Mouse (Mus musculus) cerebellum, adult (tissue): ENCODE data around the gene C87436.
"Not testable (repeated sequence)": the region's sequence is repeated elsewhere in the genome, so short reads cannot be mapped to it uniquely, and the experiment has no call there.

Source experiments
- ATAC-seq: cut with Nextera tagmentation; 2 replicates; pipeline ENCODE4 v1.9.2; 2017; ENCODE audit warnings: mild to moderate bottlenecking, moderate library complexity, mixed read lengths; ENCODE audit not compliant: insufficient number of reproducible peaks, low FRiP score, low TSS enrichment

C87436 gene

DNA sequence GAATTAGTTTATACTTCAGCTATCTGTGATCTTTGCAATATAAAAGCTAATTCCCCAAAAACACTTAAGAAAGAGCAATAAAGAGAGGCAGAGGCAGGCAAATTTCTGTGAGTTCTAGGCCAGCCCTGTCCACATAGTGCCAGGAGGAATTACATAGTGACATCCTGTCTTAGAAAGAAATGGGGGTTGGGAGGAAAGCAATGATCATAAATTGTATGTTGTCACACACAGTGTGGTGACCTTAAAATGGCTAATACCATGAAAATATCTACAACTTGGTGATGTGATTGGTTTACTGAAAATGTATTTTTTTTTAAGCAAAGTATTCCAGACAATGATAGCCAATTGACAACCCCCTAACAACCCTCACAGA, 41.6 kb downstream of the C87436 start:
- ATAC-seq: no peak

DNA sequence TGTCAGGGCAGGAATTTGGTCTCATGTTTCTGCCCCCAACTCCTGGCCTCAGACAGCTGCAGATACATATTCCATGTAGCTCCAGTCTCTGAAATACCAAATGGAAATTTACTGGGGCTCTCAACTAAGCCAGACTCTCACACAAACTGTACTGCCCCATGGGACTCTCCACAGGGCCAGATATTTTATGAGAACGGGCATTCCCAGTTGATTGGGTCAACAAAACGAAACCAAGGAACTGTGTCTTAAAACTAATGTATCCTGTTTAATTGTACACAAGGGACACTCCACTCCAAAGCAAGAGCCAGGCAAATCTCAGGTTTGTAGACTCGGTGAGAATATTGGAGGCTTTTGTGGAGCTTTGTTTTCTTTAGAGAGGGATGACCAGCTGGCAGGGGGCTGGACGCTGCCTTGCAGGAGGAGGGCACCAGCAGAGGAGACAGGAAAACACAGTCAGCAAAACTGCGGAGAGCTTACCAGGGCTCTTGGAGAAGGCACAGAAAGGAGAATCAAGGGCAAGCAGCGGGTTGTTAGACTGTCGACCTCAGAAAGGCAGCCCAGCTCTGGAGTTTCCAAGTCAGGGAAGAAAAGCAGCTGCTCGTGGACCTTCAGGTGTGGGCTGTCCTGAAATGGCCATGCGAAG, 42.1 kb downstream of the C87436 start:
- peak; percentile 39; the same call in 1 of the 2 replicates for ATAC-seq

DNA sequence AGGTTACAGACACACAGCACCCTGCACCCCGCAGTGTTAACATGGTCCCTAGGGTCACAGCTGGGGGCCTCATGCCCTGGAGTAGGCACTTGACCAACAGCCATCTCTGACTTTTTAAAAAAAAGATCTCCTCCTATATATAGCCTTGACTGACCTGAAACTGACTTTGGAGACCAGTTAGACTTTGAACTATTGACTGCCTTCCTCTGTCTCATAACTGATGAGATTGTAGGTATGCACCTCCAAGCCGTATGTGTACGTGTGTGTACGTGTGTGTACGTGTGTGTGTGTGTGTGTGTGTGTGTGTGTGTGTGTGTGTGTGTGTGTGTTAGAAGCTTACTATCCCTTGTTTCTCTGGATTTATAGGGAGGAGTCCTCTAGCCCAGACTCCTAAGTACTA, 43.7 kb downstream of the C87436 start:
- no peak for ATAC-seq

DNA sequence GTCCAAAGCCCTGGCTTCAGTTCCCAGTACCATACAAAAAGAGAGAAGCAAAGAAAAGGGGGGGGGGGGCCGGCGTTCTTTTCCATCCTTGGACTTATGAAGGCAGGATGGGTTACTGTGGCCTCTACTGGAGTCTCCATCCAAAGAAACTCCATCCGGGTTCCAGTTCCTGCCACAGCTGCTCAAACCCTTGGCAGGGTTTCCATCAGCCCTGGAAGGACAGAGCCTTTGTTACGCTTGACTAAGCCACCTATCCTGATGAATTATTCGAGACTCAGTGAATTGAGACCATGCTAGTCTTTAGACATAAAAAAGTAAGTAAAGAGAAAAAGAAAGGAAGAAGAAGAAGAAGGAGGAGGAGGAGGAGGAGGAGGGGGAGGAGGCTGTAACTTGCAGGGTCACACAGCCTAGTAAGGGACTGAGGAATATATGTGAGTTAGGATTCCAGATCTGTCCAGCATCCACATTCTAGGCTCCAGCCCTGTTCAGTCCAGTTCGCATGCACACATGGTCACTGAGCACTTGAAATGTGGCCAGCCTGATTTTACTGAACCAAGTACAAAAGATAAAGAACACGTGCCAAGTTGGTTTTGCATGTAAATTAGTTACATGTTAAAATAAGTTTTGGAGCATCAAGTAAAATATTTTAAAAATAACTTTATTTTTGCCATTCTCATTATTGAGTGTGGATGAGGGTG, 47.9 kb downstream of the C87436 start:
- ATAC-seq: no peak

DNA sequence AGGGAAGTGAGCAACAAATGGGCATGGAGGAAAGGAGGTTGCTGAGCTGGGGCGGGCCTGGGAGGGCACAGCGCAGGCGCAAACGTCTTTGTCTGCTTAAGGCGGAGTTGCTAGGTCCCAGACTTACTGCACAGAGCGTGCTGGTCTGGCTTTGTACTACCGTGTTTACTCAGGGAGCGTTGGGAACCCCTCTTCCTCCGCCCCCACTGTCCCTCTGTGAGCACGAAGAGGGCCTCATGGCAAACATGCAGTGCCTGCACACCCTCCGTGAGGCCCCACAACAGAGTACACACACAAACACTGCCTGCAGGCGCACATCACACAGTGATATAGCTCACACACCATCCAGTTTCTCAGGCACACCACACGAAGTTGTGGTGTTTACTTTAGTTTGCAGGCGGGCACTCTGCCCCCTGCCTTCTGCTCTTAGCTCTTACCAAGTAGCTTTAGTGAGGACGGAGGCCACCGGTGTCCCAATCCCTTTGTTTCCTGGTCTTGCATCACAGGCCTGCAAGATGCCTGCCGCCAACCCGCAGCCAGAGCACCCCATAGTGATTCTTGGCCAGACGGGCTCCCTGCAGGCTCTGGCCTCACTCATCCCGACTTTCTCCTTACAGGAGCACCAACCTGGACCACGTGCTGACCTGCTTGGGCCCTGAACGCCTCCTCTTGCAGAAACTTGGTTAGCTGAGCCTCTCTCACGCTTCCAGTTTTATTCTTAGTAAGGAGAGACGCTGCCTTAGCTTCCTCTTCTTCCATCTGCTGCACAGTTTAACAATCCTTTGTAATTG, 49.4 kb downstream of the C87436 start:
- peak; percentile 81 for ATAC-seq

DNA sequence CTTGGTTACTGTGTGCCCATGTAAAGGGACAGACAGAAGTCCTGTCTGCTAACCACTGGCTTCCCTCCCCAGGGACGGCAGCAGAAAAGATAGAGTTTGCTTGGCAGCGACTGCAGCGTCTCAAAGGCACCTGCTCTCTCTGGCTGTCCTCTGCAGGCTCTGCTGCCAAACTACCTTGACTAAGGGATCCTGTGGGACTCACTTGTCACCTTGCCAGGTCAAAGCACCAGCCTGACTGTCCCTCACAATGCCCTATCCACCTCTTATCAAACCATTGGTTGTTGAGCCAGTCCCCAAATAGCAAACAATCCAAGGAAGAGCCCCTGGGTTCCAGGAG, 49.9 kb downstream of the C87436 start:
- ATAC-seq: no peak

DNA sequence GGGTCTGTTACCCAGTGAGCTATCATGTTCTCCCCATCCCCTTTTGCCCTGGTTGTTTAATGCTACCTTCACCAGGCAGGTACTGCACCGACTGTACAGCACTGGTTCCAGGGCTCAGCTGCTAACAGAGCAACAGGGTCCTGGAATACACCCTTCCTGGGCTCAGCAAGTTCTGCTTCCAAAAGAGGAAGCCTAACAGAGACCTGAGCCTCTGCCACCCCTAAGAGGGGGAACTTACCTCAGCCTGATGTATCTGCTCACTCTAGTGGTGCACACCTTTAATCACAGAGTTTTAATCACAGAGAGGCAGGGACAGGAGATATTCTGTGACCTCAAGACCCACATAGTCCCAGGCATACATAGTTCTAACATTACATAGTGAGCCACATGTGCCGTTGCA, 51.8 kb downstream of the C87436 start:
- no peak for ATAC-seq

DNA sequence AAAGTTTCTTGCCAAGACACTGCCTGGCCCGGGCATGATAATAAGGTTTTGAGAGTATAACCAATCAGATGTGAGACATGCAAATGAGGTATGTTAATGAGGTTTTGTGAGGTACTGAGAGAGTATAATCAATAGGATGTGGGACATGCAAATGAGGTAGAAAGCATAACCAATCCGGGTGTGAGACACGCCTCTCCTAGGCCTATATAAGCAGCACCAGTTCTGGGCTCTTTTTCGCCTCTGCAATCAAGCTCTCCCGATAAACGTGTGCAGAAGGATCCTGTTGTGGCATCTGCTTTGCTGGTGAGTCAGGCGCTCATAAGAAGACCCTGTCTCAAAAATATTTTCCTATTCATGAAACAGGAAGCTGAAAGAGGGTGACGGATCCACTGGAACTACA, 52.2 kb downstream of the C87436 start:
- ATAC-seq: not testable (repeated sequence)

DNA sequence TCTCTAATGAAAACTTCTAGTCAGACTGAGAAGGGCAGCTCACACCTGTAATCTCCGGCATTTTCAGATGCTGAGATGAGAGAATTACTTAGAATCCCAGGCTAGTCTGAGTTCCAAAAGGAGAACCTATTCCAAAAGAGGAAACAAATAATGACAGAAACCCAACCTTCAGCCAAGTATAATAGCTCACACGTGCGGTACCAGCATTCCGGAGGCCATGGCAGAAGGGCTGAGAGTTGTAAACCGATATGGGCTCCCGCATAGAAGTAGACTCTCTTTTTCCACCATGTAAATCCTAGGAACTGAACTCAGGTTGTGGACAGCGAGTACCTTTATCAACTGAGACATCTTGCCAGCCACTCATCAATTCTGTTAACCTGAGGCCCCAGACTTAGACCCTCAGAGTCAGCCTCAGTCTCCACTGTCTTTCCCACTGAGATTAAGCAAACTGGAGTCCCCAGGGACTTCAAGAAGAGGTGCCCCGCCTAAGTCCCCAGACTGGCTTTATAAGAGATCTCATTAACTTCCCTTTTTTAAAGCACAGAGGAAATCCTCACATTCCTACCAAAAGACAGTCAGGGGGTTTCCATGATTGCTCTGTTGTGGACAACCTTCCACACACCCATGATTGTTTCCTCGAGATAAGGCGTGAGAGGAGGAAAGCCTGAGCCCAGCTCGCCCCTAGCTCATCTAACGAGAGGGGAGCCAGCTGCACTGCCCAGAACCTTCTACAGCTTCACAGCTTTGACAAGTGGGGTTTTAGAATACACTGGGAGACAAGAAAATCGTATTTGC, 55.5 kb downstream of the C87436 start:
- ATAC-seq: no peak

DNA sequence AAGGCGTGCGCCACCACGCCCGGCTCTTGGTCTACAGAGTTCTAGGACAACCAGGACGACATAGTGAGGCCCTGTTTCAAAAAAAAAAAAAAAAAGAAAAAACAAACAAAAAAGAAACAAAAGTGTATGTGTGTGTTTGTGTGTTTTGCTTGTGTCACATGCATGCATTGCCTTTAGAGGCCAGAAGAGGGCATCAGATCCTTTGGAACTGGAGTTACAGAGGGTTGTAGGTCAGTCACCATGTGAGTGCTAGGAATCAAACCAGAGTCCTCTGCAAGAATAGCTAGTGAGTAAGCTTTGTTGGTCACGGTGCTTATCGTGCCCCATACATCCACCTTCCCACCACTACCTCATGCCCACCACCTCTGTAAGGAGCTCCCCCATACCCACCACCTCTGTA, 56.6 kb downstream of the C87436 start:
- ATAC-seq: no peak

DNA sequence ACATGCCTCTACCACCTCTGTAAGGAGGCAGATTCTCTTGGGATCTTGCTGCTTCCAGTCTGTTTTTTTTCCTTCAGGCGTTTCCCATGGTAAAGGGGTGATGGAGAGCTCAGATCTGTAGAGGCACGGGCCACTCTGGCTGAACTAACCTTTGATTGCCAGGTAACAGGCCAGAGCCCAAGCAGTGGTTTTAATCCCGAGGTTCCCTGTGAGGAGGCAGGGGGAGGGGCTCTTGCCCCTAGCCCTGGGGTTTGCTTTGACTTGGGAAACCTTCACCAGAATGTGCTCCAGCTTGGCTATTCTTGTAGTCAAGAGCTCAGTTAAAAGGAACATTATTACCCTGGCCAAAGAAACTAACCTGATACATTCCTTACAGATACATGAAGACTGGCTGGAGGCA, 57.5 kb downstream of the C87436 start:
- no peak for ATAC-seq

DNA sequence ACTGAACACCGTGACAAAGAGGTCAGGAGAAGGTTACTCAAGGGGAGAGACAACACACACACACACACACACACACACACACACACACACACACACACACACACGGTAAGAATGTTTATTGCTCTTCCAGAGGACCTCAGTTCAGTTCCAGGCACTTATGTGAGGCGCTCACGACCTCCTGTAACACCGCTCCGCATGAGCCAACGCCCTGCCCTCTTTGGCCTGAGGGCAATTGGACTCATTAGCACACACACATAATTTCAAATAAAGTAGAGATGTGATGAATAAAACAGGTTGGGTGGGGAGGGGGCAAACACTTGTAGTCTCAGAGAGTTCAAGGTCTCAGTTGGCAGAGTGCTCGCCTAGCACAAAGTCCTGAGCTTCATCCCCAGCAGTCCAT, 58.0 kb downstream of the C87436 start:
- ATAC-seq: no peak

DNA sequence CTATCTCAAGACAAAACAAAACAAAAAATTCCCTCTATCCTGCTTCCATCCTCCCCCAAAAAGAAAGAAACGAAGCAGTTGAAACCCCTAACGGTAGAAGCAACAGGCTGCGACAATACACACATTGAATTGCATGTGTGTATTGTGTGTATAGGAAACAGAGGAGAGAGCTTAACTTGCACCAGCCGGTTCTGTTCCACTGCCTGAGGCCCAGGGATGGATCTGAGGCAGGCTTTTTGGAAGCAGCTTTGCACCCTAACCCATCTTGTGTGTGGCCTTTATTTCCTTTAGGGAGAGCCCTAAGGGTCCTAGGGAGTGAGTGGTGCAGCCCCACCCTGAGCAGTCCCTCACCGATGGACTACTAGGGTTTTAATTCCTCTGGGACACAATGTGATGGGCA, 58.4 kb downstream of the C87436 start:
- ATAC-seq: no peak

DNA sequence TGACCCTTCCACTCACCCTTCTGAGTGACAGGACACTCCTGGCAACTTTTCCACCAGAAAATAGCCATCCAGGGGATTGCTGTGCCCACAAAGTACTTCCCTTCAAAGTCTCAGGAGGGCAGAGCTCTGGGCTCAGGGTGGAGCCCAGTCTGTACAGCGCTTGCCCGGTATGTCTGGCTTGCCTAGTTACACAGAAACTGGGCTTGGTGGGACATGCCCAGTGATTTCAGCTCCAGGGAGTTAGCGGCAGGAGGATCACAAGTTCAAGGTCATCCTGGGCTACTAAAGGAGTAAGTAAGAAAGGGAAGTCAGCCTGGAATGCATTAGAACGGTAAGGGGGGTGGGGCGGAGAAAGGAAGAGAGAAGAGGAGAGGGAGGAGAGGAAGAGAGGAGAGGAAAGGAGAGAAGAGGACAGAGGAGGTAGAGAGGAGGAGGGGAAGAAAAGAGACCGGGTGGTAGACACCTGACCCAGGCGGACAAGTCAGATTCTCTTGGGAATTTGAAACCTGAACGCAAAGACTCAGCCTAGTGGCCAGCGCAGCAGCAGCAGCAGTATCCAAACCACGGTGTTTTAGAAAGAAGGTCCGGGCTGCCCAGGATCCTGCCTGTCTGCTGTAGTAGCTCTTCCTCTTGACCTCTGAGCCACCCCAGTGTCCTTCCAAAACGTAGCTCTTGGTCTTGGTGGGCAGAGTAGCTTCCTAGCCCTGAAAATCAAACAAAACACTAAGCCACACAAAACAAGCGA, 59.1 kb downstream of the C87436 start:
- ATAC-seq: no peak

DNA sequence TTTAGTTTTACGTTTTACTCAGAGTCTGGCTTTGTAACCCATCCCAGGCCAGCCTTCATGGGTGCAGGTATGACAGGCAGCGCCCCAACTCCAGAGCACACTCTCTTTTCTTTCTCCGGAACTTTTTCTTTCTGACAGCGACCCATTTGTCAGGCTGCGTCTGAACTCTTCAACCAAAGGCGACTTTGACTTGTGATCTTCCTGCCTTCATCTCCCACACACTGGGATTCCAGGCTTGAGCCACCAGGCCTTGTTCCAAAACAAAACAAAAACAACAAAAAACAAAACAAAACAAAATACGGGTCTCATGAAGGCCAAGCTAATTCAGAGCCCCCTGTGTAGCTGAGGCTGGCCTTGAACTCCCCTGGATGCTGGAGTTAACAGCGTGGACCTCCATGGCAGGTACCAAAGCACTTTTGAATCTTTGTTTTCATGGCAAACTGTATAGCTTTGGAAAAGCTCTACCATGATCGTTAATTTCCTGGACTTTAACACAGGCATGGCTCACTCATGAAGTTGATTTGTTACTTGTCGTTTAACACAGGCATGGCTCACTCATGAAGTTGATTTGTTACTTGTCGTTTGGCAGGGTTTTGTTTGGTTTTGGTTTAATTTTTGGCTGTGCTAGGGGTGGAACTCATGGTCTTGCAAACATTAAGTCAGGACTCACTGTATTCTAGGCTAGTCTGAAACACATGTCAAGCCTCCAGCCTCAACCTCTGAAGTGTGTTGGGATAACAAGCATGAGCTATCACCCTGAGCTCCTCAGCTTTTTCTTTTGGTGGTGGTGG, 60.0 kb downstream of the C87436 start:
- ATAC-seq: no peak

DNA sequence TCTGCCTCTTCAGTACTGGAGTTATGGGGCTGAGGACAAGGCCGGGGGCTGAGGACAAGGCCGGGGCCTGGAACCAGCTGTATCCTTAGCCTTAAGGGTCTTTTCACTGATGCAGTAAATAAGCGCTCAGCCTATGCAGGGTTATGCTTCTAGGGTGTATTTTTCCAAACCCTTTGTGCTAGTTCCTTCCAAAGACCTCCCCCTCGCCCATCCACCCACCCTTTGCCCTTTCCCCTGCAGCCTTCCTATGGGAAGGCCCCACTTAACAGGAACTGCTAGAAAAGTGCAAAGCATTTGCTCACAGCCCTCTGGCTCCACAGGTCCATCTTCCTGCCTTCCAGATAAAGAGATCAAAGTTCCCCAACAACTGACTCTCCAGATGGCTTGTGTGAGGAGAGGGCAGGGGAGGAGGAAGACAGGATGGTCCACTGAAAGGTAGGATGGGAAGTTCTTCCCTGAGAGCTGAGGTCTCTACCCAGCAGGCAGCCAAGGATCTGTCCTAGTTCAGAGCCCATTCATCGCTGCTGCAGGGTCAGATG, 61.5 kb downstream of the C87436 start:
- no peak for ATAC-seq

DNA sequence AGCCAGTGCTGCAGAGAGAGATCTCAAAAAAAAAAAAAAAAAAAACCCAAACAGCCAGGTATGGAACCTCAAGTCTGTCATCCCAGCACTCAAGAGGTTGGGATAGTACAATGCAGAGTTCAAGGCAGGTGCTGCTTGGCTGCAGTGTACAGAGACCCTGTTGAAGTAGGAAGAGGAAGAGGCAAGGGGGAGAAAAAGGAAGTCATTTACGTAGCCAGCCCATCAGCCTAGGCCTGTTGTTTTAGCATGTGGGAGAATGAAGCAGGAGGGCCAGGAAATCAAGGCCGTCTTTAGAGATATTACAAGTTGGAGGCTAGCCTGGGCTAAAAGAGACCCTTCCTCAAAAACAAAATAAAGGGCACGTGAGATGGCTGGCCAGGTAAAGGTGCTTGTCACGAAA, 65.3 kb downstream of the C87436 start:
- no peak for ATAC-seq

DNA sequence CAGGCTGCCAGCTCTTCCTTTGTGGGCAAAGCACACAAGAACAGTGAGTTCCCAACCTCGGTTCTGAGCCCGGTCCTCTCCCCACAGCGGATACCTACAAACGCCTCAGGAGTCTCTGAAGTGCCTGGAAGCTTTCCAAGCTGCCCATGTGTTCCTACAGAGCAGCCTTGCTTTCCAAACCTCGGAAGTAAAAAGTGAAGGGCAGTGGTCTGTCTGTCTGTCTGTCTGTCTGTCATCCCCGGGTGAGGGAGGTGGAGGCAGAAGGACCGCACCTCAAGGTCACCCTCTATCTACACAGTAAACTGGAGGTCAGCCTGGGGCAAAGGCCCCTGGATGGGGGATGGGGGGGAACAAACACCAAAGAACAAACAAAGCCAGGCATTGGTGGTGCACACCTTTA, 67.5 kb downstream of the C87436 start:
- no peak for ATAC-seq

DNA sequence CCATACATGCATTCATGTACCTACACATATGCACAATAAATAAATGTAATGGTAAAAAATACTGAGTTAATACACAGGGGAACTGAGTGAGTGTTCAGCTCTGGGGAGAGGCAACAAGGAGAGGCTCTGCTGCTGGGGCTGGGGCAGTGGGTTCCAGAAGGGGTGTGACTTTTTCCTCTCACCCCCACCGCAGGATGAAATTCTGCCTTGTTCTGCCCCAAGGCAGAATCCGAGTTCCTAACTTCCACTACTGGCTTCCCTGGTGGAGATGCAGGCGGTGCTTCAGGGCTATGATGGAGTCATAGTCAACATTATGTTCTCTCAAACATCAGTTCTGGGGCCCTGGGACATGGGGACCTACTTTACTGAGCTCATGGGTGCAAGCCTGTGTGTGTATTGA, 68.1 kb downstream of the C87436 start:
- no peak for ATAC-seq
